Mouse (Mus musculus): ENCODE results near the gene Mlkl. TPM values are rescaled to one million over a fixed set of nuclear protein-coding genes. Genes with fewer than 3 reads are reported as not detected.

Gene Mlkl
- polyA plus RNA-seq, 1 experiment, result 1.1 TPM

DNA sequence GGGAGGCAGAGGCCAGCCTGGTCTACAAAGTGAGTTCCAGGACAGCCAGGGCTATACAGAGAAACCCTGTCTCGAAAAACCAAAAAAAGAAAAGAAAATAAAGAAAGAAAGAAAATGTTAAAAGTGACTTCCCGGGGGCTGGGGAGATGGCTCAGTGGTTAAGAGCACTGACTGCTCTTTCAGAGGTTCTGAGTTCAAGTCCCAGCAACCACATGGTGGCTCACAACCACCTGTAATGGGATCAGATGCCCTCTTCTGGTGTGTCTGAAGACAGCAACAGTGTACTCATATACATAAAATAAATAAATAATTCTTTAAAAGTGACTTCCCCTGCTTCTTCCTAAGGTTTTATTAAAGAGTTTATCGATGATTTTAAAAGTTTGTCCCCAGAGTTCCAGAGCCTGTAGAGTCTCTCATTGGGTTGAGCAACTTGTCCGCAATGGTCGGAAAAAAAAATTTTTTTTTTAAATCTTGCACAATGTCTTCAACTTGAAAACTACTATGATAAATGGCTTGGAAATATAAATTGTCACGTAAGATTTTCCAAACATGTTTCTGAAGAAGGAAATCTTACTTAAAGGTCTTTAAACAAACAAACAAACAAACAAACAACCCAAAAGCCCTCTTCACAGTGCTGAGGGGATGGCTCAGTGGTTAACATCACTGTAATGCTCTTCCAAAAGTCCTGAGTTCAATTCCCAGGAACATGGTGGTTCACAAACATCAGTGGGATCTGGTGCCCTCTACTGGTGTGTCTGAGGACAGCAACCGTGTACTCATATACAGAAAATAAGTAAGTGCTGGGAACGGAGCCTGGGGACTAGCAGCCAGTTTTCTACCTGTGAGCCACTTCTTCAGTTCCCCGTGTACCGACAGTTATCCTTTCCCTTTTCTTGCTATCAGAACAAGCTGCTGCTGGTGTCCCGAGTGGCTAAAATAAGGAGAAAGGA lies 37.1 kb downstream of the Mlkl start:
- Histone ChIP-seq H3K27me3 (ENCODE audit: control insufficient read depth, insufficient read depth, low read length) (no peaks in the 10 kb centered on the region), H3K4me1 (ENCODE audit: control insufficient read depth, insufficient read depth, insufficient read length) (peaks cover 2% of the 10 kb centered on the region; the same call in 1 of the 2 replicates), H3K36me3 (ENCODE audit: control insufficient read depth, insufficient read depth, low read length) (peaks cover 2% of the 10 kb centered on the region; the same call in 1 of the 2 replicates), H3K27ac (ENCODE audit: insufficient read depth, low read length) (no peak overlapping the region), H3K4me3 (ENCODE audit: extremely low read depth, insufficient read depth, insufficient read length) (peak overlapping the region; percentile 35)
- no peak for TF ChIP-seq CTCF (IDR thresholded peaks at IDR 0.05; ENCODE audit: extremely low read depth, insufficient read depth, insufficient read length, insufficient replicate concordance)
- TF ChIP-seq POLR2A (IDR thresholded peaks at IDR 0.05; ENCODE audit: low read depth, low read length), result no peak
- 66% methylated on average over 11 of the region's 11 CpGs for WGBS
- peak in 1 of 2 experiments; percentile 4 for DNase-seq (ENCODE audit: low read depth in 1 of 2, low spot score in 2 of 2)

- Histone ChIP-seq H3K27ac (ENCODE audit: insufficient read depth, low read length) (peak within 1 kb of the TSS; percentile 77), H3K27me3 (ENCODE audit: control insufficient read depth, insufficient read depth, low read length) (no peaks in the 10 kb centered on the region), H3K4me3 (ENCODE audit: extremely low read depth, insufficient read depth, insufficient read length) (peak within 1 kb of the TSS; percentile 84), H3K36me3 (ENCODE audit: control insufficient read depth, insufficient read depth, low read length) (peaks cover 3% of the 10 kb centered on the region; the same call in 1 of the 2 replicates), H3K4me1 (ENCODE audit: control insufficient read depth, insufficient read depth, insufficient read length) (peaks cover 2% of the 10 kb centered on the region; the same call in 1 of the 2 replicates)
- DNase-seq (ENCODE audit: low read depth in 1 of 2, low spot score in 2 of 2), result peak; percentile 94 to 95
- TF ChIP-seq POLR2A (IDR thresholded peaks at IDR 0.05; ENCODE audit: low read depth, low read length) (peak; percentile 47), CTCF (IDR thresholded peaks at IDR 0.05; ENCODE audit: extremely low read depth, insufficient read depth, insufficient read length, insufficient replicate concordance) (no peak)
- WGBS, result under 1% methylated on average over 67 of the region's 67 CpGs
Observed at GRCm38 (mm10) chr8:111299821-111300568, 38.0 kb downstream of the Mlkl start, which contains the start of gene Rfwd3. TSS of gene Rfwd3 (minus strand) at chr8:111300222.

GRCm38 (mm10) chr8:111299363-111299820 lies 38.6 kb downstream of the Mlkl start:
- TF ChIP-seq POLR2A (IDR thresholded peaks at IDR 0.05; ENCODE audit: low read depth, low read length), result no peak
- TF ChIP-seq CTCF (IDR thresholded peaks at IDR 0.05; ENCODE audit: extremely low read depth, insufficient read depth, insufficient read length, insufficient replicate concordance), result no peak
- peak overlapping the region; percentile 84 for H3K4me3 ChIP-seq (ENCODE audit: extremely low read depth, insufficient read depth, insufficient read length)
- H3K4me1 ChIP-seq (ENCODE audit: control insufficient read depth, insufficient read depth, insufficient read length), result peaks cover 2% of the 10 kb centered on the region; the same call in 1 of the 2 replicates
- peak overlapping the region; percentile 77 for H3K27ac ChIP-seq (ENCODE audit: insufficient read depth, low read length)
- DNase-seq (ENCODE audit: low read depth in 1 of 2, low spot score in 2 of 2), result peak; percentile 46 to 49
- peaks cover 4% of the 10 kb centered on the region for H3K36me3 ChIP-seq (ENCODE audit: control insufficient read depth, insufficient read depth, low read length)
- WGBS, result under 1% methylated on average over 28 of the region's 28 CpGs
- no peaks in the 10 kb centered on the region for H3K27me3 ChIP-seq (ENCODE audit: control insufficient read depth, insufficient read depth, low read length)

DNA sequence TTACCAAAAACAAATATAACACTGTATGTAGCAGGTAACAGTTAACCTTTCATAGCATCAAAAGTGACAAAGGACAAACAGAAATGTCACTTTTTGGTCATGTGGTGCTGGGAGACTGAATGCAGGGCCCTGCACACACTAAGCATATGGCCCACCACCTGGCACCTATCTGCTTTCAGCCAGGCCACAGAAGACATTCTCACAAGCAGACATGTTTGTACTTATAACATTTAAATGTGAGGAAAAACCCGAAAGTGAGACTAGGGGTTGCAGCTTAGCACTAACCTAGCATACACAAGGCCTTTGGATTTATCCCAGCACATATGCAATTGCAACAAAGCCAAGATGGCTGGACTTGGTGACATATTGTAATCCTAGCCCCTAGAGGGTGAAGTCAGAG lies 40.0 kb downstream of the Mlkl start:
- Histone ChIP-seq H3K36me3 (ENCODE audit: control insufficient read depth, insufficient read depth, low read length) (peaks cover 10% of the 10 kb centered on the region), H3K4me1 (ENCODE audit: control insufficient read depth, insufficient read depth, insufficient read length) (peaks cover 2% of the 10 kb centered on the region; the same call in 1 of the 2 replicates), H3K27me3 (ENCODE audit: control insufficient read depth, insufficient read depth, low read length) (no peaks in the 10 kb centered on the region), H3K27ac (ENCODE audit: insufficient read depth, low read length) (no peak overlapping the region), H3K4me3 (ENCODE audit: extremely low read depth, insufficient read depth, insufficient read length) (no peak overlapping the region)
- TF ChIP-seq CTCF (IDR thresholded peaks at IDR 0.05; ENCODE audit: extremely low read depth, insufficient read depth, insufficient read length, insufficient replicate concordance), result no peak
- no peak for TF ChIP-seq POLR2A (IDR thresholded peaks at IDR 0.05; ENCODE audit: low read depth, low read length)
- no peak for DNase-seq (ENCODE audit: low read depth in 1 of 2, low spot score in 2 of 2)
- WGBS, result 84% methylated on average over 1 of the region's 1 CpGs

- H3K27ac ChIP-seq (ENCODE audit: insufficient read depth, low read length), result no peak overlapping the region
- H3K27me3 ChIP-seq (ENCODE audit: control insufficient read depth, insufficient read depth, low read length), result no peaks in the 10 kb centered on the region
- no peak for DNase-seq (ENCODE audit: low read depth in 1 of 2, low spot score in 2 of 2)
- TF ChIP-seq CTCF (IDR thresholded peaks at IDR 0.05; ENCODE audit: extremely low read depth, insufficient read depth, insufficient read length, insufficient replicate concordance), result no peak
- TF ChIP-seq POLR2A (IDR thresholded peaks at IDR 0.05; ENCODE audit: low read depth, low read length), result no peak
- WGBS, result 84% methylated on average over 7 of the region's 7 CpGs
- no peak overlapping the region for H3K4me3 ChIP-seq (ENCODE audit: extremely low read depth, insufficient read depth, insufficient read length)
- H3K36me3 ChIP-seq (ENCODE audit: control insufficient read depth, insufficient read depth, low read length), result peaks cover 29% of the 10 kb centered on the region
- H3K4me1 ChIP-seq (ENCODE audit: control insufficient read depth, insufficient read depth, insufficient read length), result no peaks in the 10 kb centered on the region
Observed at GRCm38 (mm10) chr8:111291733-111292132, 46.2 kb downstream of the Mlkl start.

DNA sequence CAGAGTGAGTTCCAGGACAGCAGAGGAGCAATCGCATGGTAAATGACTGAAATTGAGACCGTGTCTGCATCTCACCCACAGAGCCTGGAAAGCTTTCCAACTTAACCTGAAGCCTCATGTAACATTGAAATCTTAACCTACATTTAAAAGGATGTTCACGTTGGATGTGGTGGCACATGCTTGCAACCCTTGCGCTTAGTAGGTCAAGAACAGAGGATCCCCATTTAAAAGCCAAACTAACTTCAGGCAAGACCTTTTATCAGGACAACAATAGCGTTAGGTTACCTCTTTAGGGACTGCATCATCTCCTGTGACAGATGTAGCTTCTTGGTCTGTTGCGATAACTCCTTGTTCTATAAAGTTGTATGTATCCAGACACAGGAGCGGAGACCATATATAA lies 47.4 kb downstream of the Mlkl start:
- 99% methylated on average over 7 of the region's 7 CpGs for WGBS
- no peak overlapping the region for H3K4me3 ChIP-seq (ENCODE audit: extremely low read depth, insufficient read depth, insufficient read length)
- no peak overlapping the region for H3K27ac ChIP-seq (ENCODE audit: insufficient read depth, low read length)
- no peaks in the 10 kb centered on the region for H3K27me3 ChIP-seq (ENCODE audit: control insufficient read depth, insufficient read depth, low read length)
- no peaks in the 10 kb centered on the region for H3K4me1 ChIP-seq (ENCODE audit: control insufficient read depth, insufficient read depth, insufficient read length)
- no peak for TF ChIP-seq CTCF (IDR thresholded peaks at IDR 0.05; ENCODE audit: extremely low read depth, insufficient read depth, insufficient read length, insufficient replicate concordance)
- no peak for TF ChIP-seq POLR2A (IDR thresholded peaks at IDR 0.05; ENCODE audit: low read depth, low read length)
- no peak for DNase-seq (ENCODE audit: low read depth in 1 of 2, low spot score in 2 of 2)
- H3K36me3 ChIP-seq (ENCODE audit: control insufficient read depth, insufficient read depth, low read length), result peaks cover 38% of the 10 kb centered on the region

Data from spleen, adult 2 months (tissue).